Mouse (Mus musculus) hindbrain, embryonic 12.5 days (tissue): Measurements from ENCODE around the gene Cacna1g. TPM values are rescaled to one million over a fixed set of nuclear protein-coding genes. Genes with fewer than 3 reads are reported as not detected.
A peak's percentile ranks its signal among the peaks of the same experiment; 100 is the strongest.

Source experiments
- ATAC-seq: fragments of 200-750 bp; cut with Nextera tagmentation; 2 replicates; pipeline ENCODE4 v1.8.0; 2017; ENCODE audit warnings: moderate TSS enrichment; ENCODE audit not compliant: low FRiP score
- H3K27ac ChIP-seq: fragments of 300-500 bp; sonication (generic); 2 replicates; pipeline ENCODE4 v1.5.1; 2016; ENCODE audit warnings: mild to moderate bottlenecking
- H3K27me3 ChIP-seq: fragments of 300-500 bp; sonication (generic); 2 replicates; pipeline ENCODE4 v1.6.1; 2016; ENCODE audit warnings: mild to moderate bottlenecking
- H3K36me3 ChIP-seq: fragments of 300-500 bp; sonication (generic); 2 replicates; pipeline ENCODE4 v1.6.1; 2016; ENCODE audit warnings: mild to moderate bottlenecking
- H3K4me1 ChIP-seq: fragments of 300-500 bp; sonication (generic); 2 replicates; pipeline ENCODE4 v1.6.1; 2016
- H3K4me2 ChIP-seq: fragments of 300-500 bp; sonication (generic); replicated peaks from 2 replicates; pipeline ENCODE4 v1.6.1; 2016; ENCODE audit warnings: mild to moderate bottlenecking
- H3K4me3 ChIP-seq: fragments of 300-500 bp; sonication (generic); 2 replicates; pipeline ENCODE4 v1.5.1; 2016; ENCODE audit warnings: mild to moderate bottlenecking
- H3K9ac ChIP-seq: fragments of 300-500 bp; sonication (generic); 2 replicates; pipeline ENCODE4 v1.6.1; 2016; ENCODE audit warnings: mild to moderate bottlenecking, moderate library complexity
- H3K9me3 ChIP-seq: fragments of 300-500 bp; sonication (generic); replicated peaks from 2 replicates; pipeline ENCODE4 v1.6.1; 2016; ENCODE audit warnings: mild to moderate bottlenecking
- WGBS: fragments of 180-500 bp; shearing (Covaris S2); methylation state at CpG from one replicate; pipeline ENCODE4 v1.1.7; 2016; 5-methylcytosine and 5-hydroxymethylcytosine counted together
- polyA plus RNA-seq: library from polyadenylated mRNA; unstranded; fragments of >200 nt; fragmentation: Nextera tagmentation; extraction: Ambion mirVana; gene quantifications from 2 replicates; pipeline ENCODE4 v1.2.1, GENCODE M21; 2016

The Cacna1g gene
- polyA plus RNA-seq, 1 experiment from 2014 or later: 21.4 TPM

- no peak for ATAC-seq
Observed at GRCm38 (mm10) chr11:94440421-94440820, 33.6 kb downstream of the Cacna1g start.

DNA sequence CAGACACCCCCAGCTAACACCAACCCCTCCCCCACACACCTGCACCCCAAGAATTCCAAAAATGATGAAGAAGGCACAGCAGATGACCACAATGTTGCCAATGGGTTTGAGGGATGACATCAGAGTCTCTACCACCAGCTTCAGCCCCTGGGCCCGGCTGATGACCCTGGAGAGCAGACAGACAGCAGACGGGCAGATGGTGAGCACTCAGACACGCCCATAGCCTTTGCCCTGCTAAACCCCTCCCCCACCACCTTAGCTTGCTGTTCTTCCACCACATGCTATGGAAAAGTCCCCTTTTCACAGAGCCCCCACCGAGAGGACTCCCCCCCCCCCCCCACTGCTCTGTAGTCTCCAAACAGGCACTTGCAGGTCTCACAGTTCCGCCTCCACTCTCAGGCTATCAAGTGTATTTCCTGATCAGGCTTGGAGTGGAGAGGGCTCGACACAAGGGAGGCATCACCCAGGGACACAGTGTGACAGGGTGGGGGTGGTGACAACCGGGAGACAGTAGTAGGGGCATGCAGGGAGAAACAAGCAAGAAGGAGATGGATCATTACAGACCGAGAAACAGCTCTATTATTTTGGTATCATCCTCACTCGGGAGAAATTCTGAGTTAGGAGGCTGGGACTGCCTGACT, 44.9 kb downstream of the Cacna1g start:
- Histone ChIP-seq H3K4me2 (0 out of 2 replicates have a peak overlapping the region, but pooled peaks have one; percentile 13), H3K27ac (peak overlapping the region; percentile 82), H3K36me3 (peaks cover 56% of the 10 kb centered on the region), H3K9me3 (no peaks in the 10 kb centered on the region), H3K4me3 (no peak overlapping the region), H3K9ac (0 out of 2 replicates have a peak overlapping the region, but pooled peaks have one; percentile 18), H3K4me1 (peaks cover 64% of the 10 kb centered on the region), H3K27me3 (peaks cover 8% of the 10 kb centered on the region; the same call in 1 of the 2 replicates)
- ATAC-seq: peak; percentile 53
- WGBS: 19% methylated on average over 9 of the region's 9 CpGs

More at GRCm38 (mm10) chr11:94440421-94440820, 33.6 kb downstream of the Cacna1g start:
- peak overlapping the region; percentile 77; the same call in 1 of the 2 replicates for H3K27ac ChIP-seq
- H3K27me3 ChIP-seq: no peaks in the 10 kb centered on the region
- H3K9ac ChIP-seq: no peak overlapping the region
- H3K4me1 ChIP-seq: peaks cover 64% of the 10 kb centered on the region
- no peaks in the 10 kb centered on the region for H3K9me3 ChIP-seq
- 56% methylated on average over 6 of the region's 6 CpGs for WGBS
- H3K36me3 ChIP-seq: peaks cover 19% of the 10 kb centered on the region
- H3K4me2 ChIP-seq: no peak overlapping the region
- H3K4me3 ChIP-seq: no peak overlapping the region

GRCm38 (mm10) chr11:94428091-94428835, 45.7 kb downstream of the Cacna1g start:
- 25% methylated on average over 4 of the region's 4 CpGs for WGBS
- ATAC-seq: peak; percentile 79
- H3K4me3 ChIP-seq: no peak overlapping the region
- H3K36me3 ChIP-seq: peaks cover 56% of the 10 kb centered on the region
- H3K9ac ChIP-seq: no peak overlapping the region
- H3K27ac ChIP-seq: peak overlapping the region; percentile 82
- peak overlapping the region; percentile 13; the same call in 1 of the 2 replicates for H3K4me2 ChIP-seq
- H3K9me3 ChIP-seq: no peaks in the 10 kb centered on the region
- peaks cover 3% of the 10 kb centered on the region; the same call in 1 of the 2 replicates for H3K27me3 ChIP-seq
- peaks cover 65% of the 10 kb centered on the region for H3K4me1 ChIP-seq

- Histone ChIP-seq H3K27ac (no peak overlapping the region), H3K9ac (no peak overlapping the region), H3K4me1 (peaks cover 78% of the 10 kb centered on the region), H3K27me3 (peaks cover 3% of the 10 kb centered on the region; the same call in 1 of the 2 replicates), H3K9me3 (no peaks in the 10 kb centered on the region), H3K4me3 (no peak overlapping the region), H3K36me3 (peaks cover 36% of the 10 kb centered on the region), H3K4me2 (no peak overlapping the region)
- no peak for ATAC-seq
- 62% methylated on average over 14 of the region's 14 CpGs for WGBS
Observed at GRCm38 (mm10) chr11:94425656-94426055, 48.3 kb downstream of the Cacna1g start.

DNA sequence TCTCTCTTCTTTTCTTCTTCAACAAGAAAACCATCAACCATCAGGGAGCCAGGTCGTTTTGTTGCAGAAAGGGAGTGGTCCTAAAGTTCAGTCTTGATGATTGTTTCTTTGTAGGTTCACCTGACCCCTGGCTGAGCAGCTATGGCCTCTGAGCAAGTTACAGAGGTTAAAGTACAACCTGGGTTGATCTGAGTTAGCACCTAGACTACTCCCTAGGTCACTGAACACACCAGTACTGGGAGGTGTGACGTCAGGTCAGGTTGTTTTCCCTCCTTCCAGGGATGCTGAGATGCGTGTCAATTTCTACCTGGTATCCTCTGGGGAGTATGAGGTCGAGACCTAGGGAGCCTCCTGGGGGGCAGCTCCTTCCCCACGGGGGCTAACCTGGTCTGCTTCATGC, 48.8 kb downstream of the Cacna1g start:
- Histone ChIP-seq H3K4me3 (no peak overlapping the region), H3K36me3 (peaks cover 32% of the 10 kb centered on the region), H3K4me2 (no peak overlapping the region), H3K4me1 (peaks cover 76% of the 10 kb centered on the region), H3K9me3 (no peaks in the 10 kb centered on the region), H3K9ac (no peak overlapping the region), H3K27ac (no peak overlapping the region), H3K27me3 (peaks cover 3% of the 10 kb centered on the region; the same call in 1 of the 2 replicates)
- no peak for ATAC-seq
- WGBS: 53% methylated on average over 5 of the region's 5 CpGs

- no peak overlapping the region for H3K9ac ChIP-seq
- no peak overlapping the region for H3K4me3 ChIP-seq
- ATAC-seq: no peak
- no peak overlapping the region for H3K4me2 ChIP-seq
- peaks cover 28% of the 10 kb centered on the region for H3K36me3 ChIP-seq
- no peaks in the 10 kb centered on the region for H3K9me3 ChIP-seq
- no peaks in the 10 kb centered on the region; the same call in 1 of the 2 replicates for H3K27me3 ChIP-seq
- H3K4me1 ChIP-seq: peaks cover 76% of the 10 kb centered on the region
- H3K27ac ChIP-seq: peak overlapping the region; percentile 35; the same call in 1 of the 2 replicates
- WGBS: 64% methylated on average over 15 of the region's 15 CpGs
Observed at GRCm38 (mm10) chr11:94424380-94424779, 49.6 kb downstream of the Cacna1g start.

GRCm38 (mm10) chr11:94423855-94424254, 50.1 kb downstream of the Cacna1g start:
- 60% methylated on average over 5 of the region's 5 CpGs for WGBS
- Histone ChIP-seq H3K9me3 (no peaks in the 10 kb centered on the region), H3K4me2 (no peak overlapping the region), H3K4me1 (peaks cover 75% of the 10 kb centered on the region), H3K27me3 (no peaks in the 10 kb centered on the region; the same call in 1 of the 2 replicates), H3K9ac (no peak overlapping the region), H3K4me3 (no peak overlapping the region), H3K36me3 (peaks cover 28% of the 10 kb centered on the region), H3K27ac (peak overlapping the region; percentile 40; the same call in 1 of the 2 replicates)
- 0 out of 2 replicates have a peak, but pooled peaks have one; percentile 34 for ATAC-seq

DNA sequence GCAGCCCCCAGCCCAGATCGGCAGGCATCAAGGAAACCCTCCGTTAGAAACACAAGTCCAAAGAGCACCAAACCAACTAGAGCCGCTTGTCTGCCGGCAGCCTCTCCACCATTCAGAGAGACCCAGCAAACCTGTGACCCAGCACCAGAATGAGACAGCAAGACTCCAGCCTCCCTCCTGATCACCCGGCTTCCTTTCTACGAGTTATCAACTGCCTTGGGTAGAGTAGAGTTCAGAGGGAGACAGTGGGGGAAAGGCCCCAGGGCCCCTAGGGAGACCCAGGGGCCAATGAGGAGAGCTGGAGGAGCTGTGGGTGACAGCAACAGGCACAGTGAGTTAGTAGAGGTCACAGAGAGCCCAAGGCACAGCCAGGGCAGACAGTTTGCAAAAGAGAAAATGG, 53.0 kb downstream of the Cacna1g start:
- no peak overlapping the region for H3K4me2 ChIP-seq
- H3K4me3 ChIP-seq: no peak overlapping the region
- no peaks in the 10 kb centered on the region for H3K9me3 ChIP-seq
- peaks cover 38% of the 10 kb centered on the region for H3K36me3 ChIP-seq
- no peak for ATAC-seq
- H3K4me1 ChIP-seq: peaks cover 61% of the 10 kb centered on the region
- H3K27me3 ChIP-seq: peaks cover 3% of the 10 kb centered on the region; the same call in 1 of the 2 replicates
- H3K9ac ChIP-seq: 0 out of 2 replicates have a peak overlapping the region, but pooled peaks have one; percentile 9
- WGBS: 68% methylated on average over 6 of the region's 6 CpGs
- no peak overlapping the region for H3K27ac ChIP-seq

DNA sequence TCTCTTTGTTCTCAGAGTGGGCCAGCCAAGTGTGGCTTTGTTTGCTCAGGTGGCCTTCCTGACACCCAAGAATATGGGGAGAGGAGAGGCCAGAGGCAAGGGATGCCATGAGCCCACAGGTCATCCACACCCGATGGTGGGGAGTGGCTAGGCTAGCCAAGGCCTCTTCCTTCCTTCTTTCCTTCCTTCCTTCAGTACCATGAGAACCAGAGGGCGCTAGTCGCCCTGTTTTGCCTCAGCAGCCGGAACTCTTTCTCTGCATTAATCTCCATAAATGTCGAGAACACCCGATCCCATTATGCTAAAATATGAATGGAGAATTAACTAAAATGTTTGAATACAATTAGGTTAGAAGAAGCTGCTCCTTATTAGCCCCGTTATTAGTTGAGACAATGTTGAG, 53.7 kb downstream of the Cacna1g start:
- WGBS: 33% methylated on average over 7 of the region's 7 CpGs
- ATAC-seq: no peak
- Histone ChIP-seq H3K9ac (no peak overlapping the region), H3K36me3 (peaks cover 38% of the 10 kb centered on the region), H3K27me3 (peaks cover 6% of the 10 kb centered on the region), H3K4me1 (peaks cover 60% of the 10 kb centered on the region), H3K27ac (no peak overlapping the region), H3K9me3 (no peaks in the 10 kb centered on the region), H3K4me2 (no peak overlapping the region), H3K4me3 (no peak overlapping the region)

DNA sequence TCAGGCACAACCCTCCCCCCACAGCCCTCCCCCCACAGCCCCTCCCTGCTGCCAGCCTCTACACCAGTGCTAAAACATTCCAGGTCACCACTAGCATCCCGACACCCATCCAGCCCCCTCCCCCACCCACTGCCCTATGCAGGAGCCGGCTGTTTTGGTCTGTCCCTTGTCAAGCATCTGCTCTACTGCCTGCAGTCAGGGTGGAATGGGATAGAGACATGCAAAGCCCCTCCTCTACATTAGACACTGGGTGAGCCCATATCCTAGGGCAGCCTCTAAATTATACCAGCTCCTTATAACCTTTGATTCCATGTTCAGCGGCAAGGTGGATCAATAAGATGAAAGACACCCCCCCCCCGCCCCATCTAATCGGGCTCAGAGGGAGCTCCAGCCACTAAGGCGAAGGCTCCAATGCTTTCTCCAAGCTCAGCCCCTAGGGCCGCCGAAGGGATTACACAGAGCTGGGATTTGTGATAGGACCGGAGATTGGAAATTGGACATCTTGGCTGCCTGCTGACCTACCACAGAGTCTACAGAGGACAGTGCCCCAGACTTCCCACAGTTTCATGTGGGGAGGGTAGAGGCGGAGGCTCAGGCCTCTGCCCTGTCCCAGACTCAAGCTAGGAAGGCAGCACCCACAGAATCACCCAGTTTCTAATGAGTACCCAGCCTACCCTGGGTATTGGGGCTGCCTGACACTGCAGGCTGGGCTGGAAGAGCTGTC, 54.8 kb downstream of the Cacna1g start:
- Histone ChIP-seq H3K27me3 (peaks cover 7% of the 10 kb centered on the region), H3K36me3 (peaks cover 32% of the 10 kb centered on the region), H3K4me2 (no peak overlapping the region), H3K27ac (no peak overlapping the region), H3K4me3 (no peak overlapping the region), H3K9ac (no peak overlapping the region), H3K9me3 (no peaks in the 10 kb centered on the region), H3K4me1 (peaks cover 67% of the 10 kb centered on the region)
- ATAC-seq: no peak
- WGBS: 70% methylated on average over 10 of the region's 10 CpGs

GRCm38 (mm10) chr11:94414042-94414441, 60.0 kb downstream of the Cacna1g start:
- Histone ChIP-seq H3K9ac (0 out of 2 replicates have a peak overlapping the region, but pooled peaks have one; percentile 1), H3K36me3 (peaks cover 47% of the 10 kb centered on the region)

More at GRCm38 (mm10) chr11:94414042-94414441, 60.0 kb downstream of the Cacna1g start:
- 0 out of 2 replicates have a peak, but pooled peaks have one; percentile 6 for ATAC-seq
- H3K4me1 ChIP-seq: peaks cover 55% of the 10 kb centered on the region
- H3K27me3 ChIP-seq: peaks cover 9% of the 10 kb centered on the region
- peak overlapping the region; percentile 84 for H3K27ac ChIP-seq
- H3K9me3 ChIP-seq: no peaks in the 10 kb centered on the region
- peak overlapping the region; percentile 33; the same call in 1 of the 2 replicates for H3K4me2 ChIP-seq
- 62% methylated on average over 4 of the region's 4 CpGs for WGBS
- no peak overlapping the region for H3K4me3 ChIP-seq
